Mouse (Mus musculus) stomach, postnatal 0 days (tissue): Measurements from ENCODE around the gene Ppp1r14b.

ENCODE experiments used
- CTCF ChIP-seq: IDR thresholded peaks from 2 replicates; pipeline ENCODE4 v1.5.1; 2016; ENCODE audit warnings: antibody characterized with exemption, low read depth, mild to moderate bottlenecking, moderate library complexity
- EP300 ChIP-seq: optimal IDR thresholded peaks from 2 replicates; pipeline ENCODE3; 2016; ENCODE audit warnings: antibody characterized with exemption

- TF ChIP-seq CTCF (no peak), EP300 (no peak)
Observed at GRCm38 (mm10) chr19:6996006-6996405, 21.2 kb downstream of the Ppp1r14b start, which contains the start of the genes Nudt22 and Trpt1.
